Mouse (Mus musculus) c-Kit-negative CD71-positive TER-119-positive erythroid progenitor cells, embryonic 14.5 days (primary cell): Measurements from ENCODE around the gene Gm36864.
"Not testable (repeated sequence)": the region's sequence is repeated elsewhere in the genome, so short reads cannot be mapped to it uniquely, and the experiment has no call there.

Source experiments
- DNase-seq: peaks from one replicate; pipeline ENCODE4 v3.0.0-alpha.2; 2013; ENCODE audit warnings: low read depth, low spot score

The Gm36864 gene

GRCm38 (mm10) chr7:44235909-44236308, at the start of gene Gm36864:
TSS of gene Gm36864 (plus strand) at chr7:44236177.
- DNase-seq, result no peak

GRCm38 (mm10) chr7:44186516-44186915, 49.5 kb upstream of the Gm36864 start:
- DNase-seq, result not testable (repeated sequence)

- DNase-seq, result not testable (repeated sequence)
Measured at GRCm38 (mm10) chr7:44187936-44188335, 48.0 kb upstream of the Gm36864 start, which contains the start of gene Klk1b24. TSS of gene Klk1b24 (plus strand) at chr7:44188236.

- DNase-seq, result not testable (repeated sequence)
Measured at GRCm38 (mm10) chr7:44193466-44193865, 42.5 kb upstream of the Gm36864 start.

- no peak for DNase-seq
Measured at GRCm38 (mm10) chr7:44197891-44198290, 38.1 kb upstream of the Gm36864 start, which contains the start of gene Klk1b3. TSS of gene Klk1b3 (plus strand) at chr7:44198191.

- not testable (repeated sequence) for DNase-seq
Measured at GRCm38 (mm10) chr7:44207135-44207534, 28.8 kb upstream of the Gm36864 start, which contains the start of gene Klk1b4. TSS of gene Klk1b4 (plus strand) at chr7:44207435.

GRCm38 (mm10) chr7:44208307-44208706, 27.7 kb upstream of the Gm36864 start:
- no peak for DNase-seq

- no peak for DNase-seq
Measured at GRCm38 (mm10) chr7:44215645-44216044, 20.3 kb upstream of the Gm36864 start, which contains the start of gene Klk1b5. TSS of gene Klk1b5 (plus strand) at chr7:44215945.

- DNase-seq, result not testable (repeated sequence)
Measured at GRCm38 (mm10) chr7:44221601-44222000, 14.4 kb upstream of the Gm36864 start.

GRCm38 (mm10) chr7:44222335-44222734, 13.6 kb upstream of the Gm36864 start:
- not testable (repeated sequence) for DNase-seq

- DNase-seq, result no peak
Measured at GRCm38 (mm10) chr7:44225076-44225475, 10.9 kb upstream of the Gm36864 start, which contains the start of gene Klk1. TSS of gene Klk1 (plus strand) at chr7:44225360.

- no peak for DNase-seq
Measured at GRCm38 (mm10) chr7:44239913-44240312, 3.9 kb downstream of the Gm36864 start.

- DNase-seq, result no peak
Measured at GRCm38 (mm10) chr7:44240712-44241111, 4.7 kb downstream of the Gm36864 start.

GRCm38 (mm10) chr7:44241163-44241562, 5.2 kb downstream of the Gm36864 start:
- no peak for DNase-seq

GRCm38 (mm10) chr7:44244080-44244479, 8.1 kb downstream of the Gm36864 start:
- DNase-seq, result no peak

- DNase-seq, result peak; percentile 82
Measured at GRCm38 (mm10) chr7:44246055-44246983, 10.3 kb downstream of the Gm36864 start, which contains the start of the genes 1700028J19Rik and 2410002F23Rik. TSS of gene 1700028J19Rik (minus strand) at chr7:44246695. TSS of gene 2410002F23Rik (plus strand) at chr7:44246722.

- no peak for DNase-seq
Measured at GRCm38 (mm10) chr7:44246984-44247470, 11.1 kb downstream of the Gm36864 start.

GRCm38 (mm10) chr7:44247971-44248370, 12.0 kb downstream of the Gm36864 start:
- DNase-seq, result no peak

GRCm38 (mm10) chr7:44249248-44249647, 13.3 kb downstream of the Gm36864 start:
- no peak for DNase-seq

- not testable (repeated sequence) for DNase-seq
Measured at GRCm38 (mm10) chr7:44250732-44251275, 14.8 kb downstream of the Gm36864 start.

- no peak for DNase-seq
Measured at GRCm38 (mm10) chr7:44253023-44253616, 17.1 kb downstream of the Gm36864 start.

- DNase-seq, result no peak
Measured at GRCm38 (mm10) chr7:44254930-44255329, 19.0 kb downstream of the Gm36864 start.
